Mouse (Mus musculus) lung, postnatal 4 days (tissue): ENCODE results near the gene Cmip.

Experiments
- DNase-seq, 2 experiments: peaks; one replicate each; pipeline ENCODE4 v3.0.0; 2021

Cmip gene

GRCm38 (mm10) chr8:117257029-117257820, at the start of gene Cmip:
TSS of gene Cmip (plus strand) at chr8:117257064.
- peak; percentile 57 for DNase-seq

GRCm38 (mm10) chr8:117209150-117209549, 47.7 kb upstream of the Cmip start:
- no peak for DNase-seq

- no peak for DNase-seq
These were observed 44.8 kb upstream of the Cmip start for GRCm38 (mm10) chr8:117212100-117212499.

- DNase-seq = no peak
These were observed 39.1 kb upstream of the Cmip start for GRCm38 (mm10) chr8:117217724-117218123.

- no peak for DNase-seq
These were observed 34.5 kb upstream of the Cmip start for GRCm38 (mm10) chr8:117222396-117222795.

- DNase-seq = peak; percentile 82 to 90
These were observed 32.2 kb upstream of the Cmip start for GRCm38 (mm10) chr8:117224630-117225029.

- no peak for DNase-seq
These were observed 30.6 kb upstream of the Cmip start for GRCm38 (mm10) chr8:117226306-117226705.

GRCm38 (mm10) chr8:117227339-117227738, 29.5 kb upstream of the Cmip start:
- peak; percentile 44 to 64 for DNase-seq

- DNase-seq = no peak
These were observed 23.7 kb upstream of the Cmip start for GRCm38 (mm10) chr8:117233199-117233598.

- DNase-seq = no peak
These were observed 20.3 kb upstream of the Cmip start for GRCm38 (mm10) chr8:117236531-117236930.

- no peak for DNase-seq
These were observed 16.5 kb upstream of the Cmip start for GRCm38 (mm10) chr8:117240326-117240725.

GRCm38 (mm10) chr8:117240841-117241494, 15.9 kb upstream of the Cmip start:
- DNase-seq = no peak

GRCm38 (mm10) chr8:117241848-117242247, 15.0 kb upstream of the Cmip start:
- no peak for DNase-seq

- DNase-seq = no peak
These were observed 14.6 kb upstream of the Cmip start for GRCm38 (mm10) chr8:117242286-117242685.

GRCm38 (mm10) chr8:117244601-117245000, 12.3 kb upstream of the Cmip start:
- no peak for DNase-seq

- DNase-seq = no peak
These were observed 8.5 kb upstream of the Cmip start for GRCm38 (mm10) chr8:117248341-117248740.

- no peak for DNase-seq
These were observed 5.7 kb upstream of the Cmip start for GRCm38 (mm10) chr8:117251086-117251681.

- DNase-seq = no peak
These were observed 4.2 kb upstream of the Cmip start for GRCm38 (mm10) chr8:117252650-117253049.

- no peak for DNase-seq
These were observed 3.2 kb upstream of the Cmip start for GRCm38 (mm10) chr8:117253390-117254269.

- DNase-seq = no peak
These were observed 2.4 kb upstream of the Cmip start for GRCm38 (mm10) chr8:117254496-117254895.

GRCm38 (mm10) chr8:117256292-117256938, 449 bp upstream of the Cmip start:
- DNase-seq = peak; percentile 97 to 98

GRCm38 (mm10) chr8:117257821-117258575, 1.1 kb downstream of the Cmip start:
- DNase-seq = peak; percentile 52 to 56
